Mouse (Mus musculus) testis, adult 2 months (tissue): Measurements from ENCODE around the gene Psenen. TPM values are rescaled to one million over a fixed set of nuclear protein-coding genes. Genes with fewer than 3 reads are reported as not detected.

ENCODE experiments used
- H3K27ac ChIP-seq: fragments of 200-500 bp; 2 replicates; pipeline ENCODE4 v1.5.1; 2012; ENCODE audit warnings: low read depth, low read length; ENCODE audit not compliant: control insufficient read depth, insufficient read depth
- H3K27me3 ChIP-seq: fragments of 200-500 bp; 2 replicates; pipeline ENCODE4 v1.6.1; 2012; ENCODE audit warnings: mild to moderate bottlenecking, low read length, moderate library complexity; ENCODE audit not compliant: control insufficient read depth, insufficient read depth
- H3K36me3 ChIP-seq: fragments of 200-500 bp; 2 replicates; pipeline ENCODE4 v1.6.1; 2012; ENCODE audit warnings: mild to moderate bottlenecking, low read length; ENCODE audit not compliant: control insufficient read depth, insufficient read depth
- H3K4me1 ChIP-seq: fragments of 200-500 bp; 2 replicates; pipeline ENCODE4 v1.6.1; 2012; ENCODE audit warnings: low read length; ENCODE audit not compliant: control insufficient read depth, insufficient read depth
- H3K4me3 ChIP-seq: fragments of 200-500 bp; 2 replicates; pipeline ENCODE4 v1.5.1; 2012; ENCODE audit warnings: low read depth, mild to moderate bottlenecking, low read length, moderate library complexity, mixed read lengths; ENCODE audit not compliant: control insufficient read depth
- CTCF ChIP-seq: fragments of 200-500 bp; IDR thresholded peaks from 2 replicates; pipeline ENCODE4 v1.5.1; 2012; ENCODE audit warnings: low read depth, mild to moderate bottlenecking, inconsistent platforms, low read length, moderate library complexity; ENCODE audit not compliant: control insufficient read depth, insufficient read depth, insufficient replicate concordance
- POLR2A ChIP-seq: fragments of 200-500 bp; IDR thresholded peaks from 2 replicates; pipeline ENCODE4 v1.6.1; 2012; ENCODE audit warnings: low read depth, mild to moderate bottlenecking, inconsistent platforms, low read length, moderate library complexity; ENCODE audit not compliant: control insufficient read depth
- polyA plus RNA-seq: library from polyadenylated mRNA; depleted of rRNA; stranded (reverse); fragments of >200 nt; gene quantifications from 2 replicates; pipeline ENCODE4 v1.2.3, GENCODE M21; 2012

The Psenen gene
- polyA plus RNA-seq, 1 experiment, result 167 TPM

DNA sequence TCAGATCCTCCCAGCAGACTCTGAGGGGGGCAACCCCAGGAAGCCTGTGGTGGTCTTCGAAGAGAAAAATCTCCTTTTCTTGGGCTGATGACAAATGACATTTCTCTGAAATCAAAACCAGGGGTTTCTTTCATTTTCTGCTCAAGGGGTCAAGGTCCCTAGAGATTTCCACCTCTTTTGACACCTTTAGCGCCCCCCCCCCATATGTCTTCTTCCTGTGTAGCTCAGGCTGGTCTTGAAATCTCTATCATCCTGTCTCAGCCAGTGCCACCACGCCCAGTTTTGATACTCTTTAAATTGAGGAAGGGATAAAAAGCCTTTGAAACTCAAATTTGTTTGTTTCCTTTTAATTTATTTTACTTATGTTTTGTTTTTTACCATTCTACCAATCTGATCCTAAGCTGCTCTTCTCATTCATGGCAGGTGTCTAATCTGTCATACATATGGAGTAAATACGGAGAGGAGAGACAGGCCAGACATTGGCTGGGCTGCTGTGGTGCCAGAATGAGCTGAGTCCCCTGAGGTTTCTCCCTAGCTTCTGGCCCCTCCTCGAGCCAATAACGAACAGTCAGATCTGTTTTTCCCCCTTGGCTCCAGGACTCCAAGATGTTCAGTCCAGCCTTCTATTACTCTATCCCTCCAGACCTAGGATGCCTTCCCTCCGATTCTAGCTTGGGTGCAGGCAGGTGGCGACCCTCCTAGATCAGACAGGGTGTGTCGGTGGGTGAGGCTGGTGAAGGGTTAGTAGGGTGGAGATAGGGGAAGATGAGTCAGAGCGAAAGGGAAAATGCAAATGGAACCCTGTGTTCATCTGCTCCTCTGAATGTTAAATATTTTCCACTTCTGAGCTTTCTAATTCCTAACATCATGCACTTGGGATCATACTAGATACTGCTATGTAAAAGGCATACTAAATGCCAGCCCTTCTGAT is 30.4 kb upstream of the Psenen start:
- TF ChIP-seq CTCF (no peak), POLR2A (no peak)
- H3K27ac ChIP-seq, result no peak overlapping the region
- peaks cover 2% of the 10 kb centered on the region for H3K36me3 ChIP-seq
- peaks cover 25% of the 10 kb centered on the region for H3K4me1 ChIP-seq
- no peaks in the 10 kb centered on the region for H3K27me3 ChIP-seq
- peak overlapping the region; percentile 77 for H3K4me3 ChIP-seq

DNA sequence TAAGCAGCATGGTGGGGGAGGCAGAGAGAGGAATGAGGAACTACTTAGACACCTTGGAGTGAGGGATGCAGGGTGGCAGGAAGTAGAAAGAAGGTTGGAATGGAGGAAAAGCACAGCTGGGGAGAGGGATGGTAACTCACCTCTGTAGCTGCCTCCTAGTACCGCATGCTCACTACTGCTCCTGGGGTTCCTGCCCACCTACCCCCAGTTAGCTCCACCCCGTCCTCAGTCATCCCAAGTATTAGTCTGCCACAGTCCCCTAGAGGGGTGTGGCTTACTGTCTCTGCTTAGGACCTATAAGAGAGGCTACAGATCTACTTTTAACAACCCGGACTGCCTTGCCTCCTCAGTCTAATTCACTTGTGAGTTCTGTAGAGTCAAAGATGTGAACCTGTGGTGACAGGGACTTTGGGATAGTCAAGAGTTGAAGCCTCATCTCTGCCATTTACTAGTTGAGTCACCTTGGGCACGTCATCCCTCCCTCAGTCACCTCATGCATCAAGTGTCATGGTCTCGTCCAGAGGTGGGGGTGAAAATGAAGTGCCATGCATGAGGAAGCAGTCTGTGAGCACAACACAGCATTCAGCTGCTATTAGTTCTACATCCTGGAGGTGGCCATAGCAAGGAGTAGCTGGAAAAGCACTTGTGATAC is 29.5 kb upstream of the Psenen start:
- no peak for TF ChIP-seq CTCF
- TF ChIP-seq POLR2A, result no peak
- Histone ChIP-seq H3K4me1 (peaks cover 27% of the 10 kb centered on the region), H3K36me3 (no peaks in the 10 kb centered on the region; the same call in none of the 2 replicates), H3K27ac (peak overlapping the region; percentile 19; the same call in 1 of the 2 replicates), H3K27me3 (no peaks in the 10 kb centered on the region), H3K4me3 (peak overlapping the region; percentile 77)

DNA sequence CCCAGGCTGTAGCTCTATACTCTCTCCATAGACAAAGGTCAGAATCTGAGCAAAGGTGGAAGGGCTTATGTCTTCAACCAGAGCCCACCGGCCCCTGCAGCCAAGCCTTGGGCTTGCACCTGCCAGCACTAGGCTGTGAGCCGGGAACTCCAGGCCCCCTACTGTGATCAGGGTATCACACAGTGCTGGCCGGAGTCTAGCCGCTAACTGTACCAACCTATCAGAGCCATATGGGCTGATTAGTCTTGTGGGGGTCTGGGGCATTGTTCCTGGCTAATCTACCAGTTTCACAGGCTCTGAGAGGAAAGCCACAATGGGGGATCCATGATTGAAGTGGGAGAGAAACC is 28.2 kb upstream of the Psenen start:
- Histone ChIP-seq H3K4me1 (peaks cover 33% of the 10 kb centered on the region), H3K27ac (peak overlapping the region; percentile 10; the same call in 1 of the 2 replicates)
- TF ChIP-seq POLR2A (no peak), CTCF (no peak)

DNA sequence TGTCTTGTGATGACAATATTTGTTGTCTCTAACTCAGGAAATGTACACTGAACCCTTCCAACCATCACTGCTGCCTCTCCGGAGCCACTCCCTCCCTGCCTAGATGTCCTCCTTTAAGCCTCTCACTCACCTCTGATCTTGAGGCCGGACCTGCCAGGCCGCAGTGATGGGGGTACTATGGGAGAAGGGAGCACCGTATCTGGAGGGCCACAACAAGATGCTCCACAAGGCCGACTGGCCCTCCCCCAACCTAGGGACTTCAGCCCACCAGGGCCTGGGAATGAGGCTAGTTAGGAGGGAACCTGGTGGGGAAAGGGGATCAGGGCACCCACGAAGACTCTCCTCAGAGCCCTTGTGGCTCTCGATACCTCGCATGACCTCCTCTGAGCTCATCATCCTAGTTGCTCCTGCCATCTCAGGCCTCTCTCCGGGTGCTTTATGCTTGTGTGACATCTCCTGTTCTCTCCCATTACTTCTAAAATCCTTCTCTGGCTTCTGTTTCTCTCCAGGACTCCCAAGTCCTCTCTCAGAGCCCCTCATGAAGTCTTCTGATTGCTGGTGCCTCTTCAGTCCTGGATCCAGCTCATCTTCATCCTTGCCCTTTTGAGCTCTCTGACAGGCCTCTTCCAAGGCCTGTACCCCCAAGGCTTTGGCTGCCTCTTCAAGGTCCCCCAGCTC is 27.6 kb upstream of the Psenen start:
- H3K4me3 ChIP-seq, result peak overlapping the region; percentile 88
- H3K27ac ChIP-seq, result peak overlapping the region; percentile 10; the same call in 1 of the 2 replicates
- no peaks in the 10 kb centered on the region for H3K27me3 ChIP-seq
- TF ChIP-seq POLR2A (no peak), CTCF (no peak)
- H3K36me3 ChIP-seq, result no peaks in the 10 kb centered on the region; the same call in 1 of the 2 replicates
- peaks cover 35% of the 10 kb centered on the region for H3K4me1 ChIP-seq

More for the DNA sequence above, 28.2 kb upstream of the Psenen start:
- H3K27me3 ChIP-seq, result no peaks in the 10 kb centered on the region
- no peaks in the 10 kb centered on the region; the same call in 1 of the 2 replicates for H3K36me3 ChIP-seq
- H3K4me3 ChIP-seq, result peak overlapping the region; percentile 88

DNA sequence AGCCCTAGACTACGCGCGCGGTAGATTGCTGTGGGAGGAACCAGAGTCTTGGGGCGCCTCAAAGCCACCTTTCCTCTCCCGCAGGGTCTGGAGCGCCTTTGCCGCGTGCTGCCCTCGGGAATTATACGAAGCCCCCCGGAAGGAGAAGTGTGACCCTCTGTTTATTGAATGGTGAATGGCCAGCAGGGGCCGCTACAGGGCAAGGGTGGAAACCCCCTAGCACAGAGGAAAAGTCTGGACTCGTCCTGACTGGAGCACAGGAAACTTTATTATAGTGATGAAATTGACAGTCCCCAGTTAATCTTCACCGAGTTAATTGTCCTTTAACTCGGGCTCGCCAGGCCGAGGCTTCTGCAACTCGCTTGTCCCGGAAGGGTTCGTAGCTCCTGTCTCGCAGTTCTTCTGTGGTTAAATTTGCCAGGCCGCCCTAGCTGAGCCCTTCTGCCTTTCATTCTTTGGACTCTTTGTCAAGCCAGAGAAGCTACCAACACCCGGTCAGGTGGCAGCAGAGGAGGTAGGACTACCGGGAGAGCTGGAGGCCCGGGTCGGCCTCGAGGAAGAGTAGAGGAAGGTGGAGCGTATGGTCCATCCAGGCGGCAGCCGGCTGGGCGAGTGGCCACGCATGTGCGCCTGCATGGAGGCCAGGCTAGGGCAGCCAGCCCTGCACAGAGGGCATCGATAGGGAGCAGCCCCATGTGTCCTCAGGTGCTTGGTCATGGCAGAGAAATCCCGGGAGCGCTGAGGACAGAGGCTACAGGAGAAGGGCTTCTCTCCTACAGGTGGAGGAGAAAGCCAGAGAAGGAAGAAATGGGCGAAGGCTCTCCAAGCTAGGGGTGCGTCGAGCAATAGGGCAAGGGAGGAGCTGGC is 26.2 kb upstream of the Psenen start:
- H3K27me3 ChIP-seq, result no peaks in the 10 kb centered on the region
- H3K36me3 ChIP-seq, result no peaks in the 10 kb centered on the region; the same call in 1 of the 2 replicates
- peak overlapping the region; percentile 88 for H3K4me3 ChIP-seq
- H3K27ac ChIP-seq, result peak overlapping the region; percentile 52
- no peak; the same call in 1 of the 2 replicates for TF ChIP-seq POLR2A
- TF ChIP-seq CTCF, result peak; percentile 68
- peaks cover 31% of the 10 kb centered on the region for H3K4me1 ChIP-seq

DNA sequence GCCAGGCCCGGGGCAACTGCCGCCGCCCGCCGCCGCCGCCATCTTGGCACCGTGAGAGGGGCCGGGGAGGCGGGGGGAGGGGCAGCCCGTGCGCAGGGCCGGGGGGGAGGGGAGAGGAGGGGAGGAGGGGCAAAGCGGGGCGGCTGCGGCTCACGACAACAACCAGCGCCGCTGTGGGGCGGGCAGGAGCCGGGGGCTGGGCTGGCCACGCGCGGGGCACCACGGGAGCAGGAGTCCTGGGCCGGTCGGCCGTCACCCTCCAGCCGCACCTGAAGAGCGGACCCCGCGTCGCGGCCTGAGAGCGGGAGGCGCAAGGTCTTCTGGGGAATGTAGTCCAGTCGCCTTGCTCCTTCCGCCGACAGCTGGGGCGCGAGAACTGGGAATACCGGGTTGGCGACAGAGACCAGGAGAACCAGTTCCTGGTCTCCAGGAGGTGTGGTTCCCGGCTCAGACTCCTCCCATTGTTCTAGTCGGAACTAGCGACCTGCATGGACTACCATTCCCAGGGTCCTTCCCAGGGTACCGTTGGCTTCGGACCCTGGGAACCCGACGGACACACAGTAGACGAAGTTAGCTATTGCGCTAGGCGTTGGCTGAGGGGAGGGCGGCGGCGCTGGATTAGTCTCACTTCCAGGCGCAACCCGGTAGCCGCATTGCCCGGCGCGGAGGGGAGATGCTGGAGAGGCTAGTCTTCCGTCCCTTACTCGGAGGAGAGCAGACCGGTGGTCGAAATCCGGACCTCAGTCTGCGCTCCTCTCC is 25.4 kb upstream of the Psenen start, which contains the start of gene Kmt2b:
Gene Kmt2b, minus strand, starts transcription at position 51 of the 759 bp plus-strand sequence.
- peak within 1 kb of the TSS; percentile 92 for H3K27ac ChIP-seq
- no peak for TF ChIP-seq CTCF
- TF ChIP-seq POLR2A, result peak; percentile 41

More for the DNA sequence above, 25.4 kb upstream of the Psenen start, which contains the start of gene Kmt2b:
- no peaks in the 10 kb centered on the region for H3K27me3 ChIP-seq
- H3K4me3 ChIP-seq, result peak within 1 kb of the TSS; percentile 96
- H3K36me3 ChIP-seq, result no peaks in the 10 kb centered on the region; the same call in 1 of the 2 replicates
- peaks cover 29% of the 10 kb centered on the region for H3K4me1 ChIP-seq
